ENCODE assay signal across 8 mouse cellular contexts in genomic region chr1:90974906-90975649, GRCm38 (mm10). TPM values are rescaled to one million over a fixed set of nuclear protein-coding genes. Genes with fewer than 3 reads are reported as not detected.
A peak's percentile ranks its signal among the peaks of the same experiment; 100 is the strongest.
DNase-seq lines count a peak whose midpoint lies in the region; ATAC-seq lines count a peak whose summit lies in the region.

No protein-coding gene starts in this region.

- intact Hi-C loops in heart, postnatal 14 days (cut with DNase I): loop anchor here (5.0 kb wide), 3 partner anchors 42 to 202 kb away; partner anchors contain the start of gene Ramp1

- H3K4me3 ChIP-seq in forebrain, embryonic 15.5 days: no peak overlapping the region
- no peak overlapping the region for H3K4me3 ChIP-seq in intestine, embryonic 15.5 days (replicated peaks)

- 8% methylated on average over 12 of the region's 12 CpGs for WGBS in forebrain, embryonic 15.5 days
- WGBS in intestine, embryonic 15.5 days: 47% methylated on average over 12 of the region's 12 CpGs

- H3K4me1 ChIP-seq in forebrain, embryonic 15.5 days: peaks cover 35% of the 10 kb centered on the region
- peaks cover 13% of the 10 kb centered on the region for H3K4me1 ChIP-seq in intestine, embryonic 15.5 days (replicated peaks)

- 0 out of 2 replicates have a peak, but pooled peaks cover 4% of the 10 kb centered on the region for H3K27me3 ChIP-seq in forebrain, embryonic 15.5 days
- no peaks in the 10 kb centered on the region for H3K27me3 ChIP-seq in intestine, embryonic 15.5 days (replicated peaks)

- no peaks in the 10 kb centered on the region for H3K9me3 ChIP-seq in forebrain, embryonic 15.5 days
- H3K9me3 ChIP-seq in intestine, embryonic 15.5 days: no peaks in the 10 kb centered on the region

- no peak overlapping the region for H3K27ac ChIP-seq in forebrain, embryonic 15.5 days (replicated peaks)
- H3K27ac ChIP-seq in intestine, embryonic 15.5 days: no peak overlapping the region

- peak; percentile 28 for DNase-seq in urinary bladder, adult 2 months (ENCODE audit: low spot score)
- DNase-seq in urinary bladder, postnatal 4 days (ENCODE audit: low spot score in 2 of 2): no peak
- peak; percentile 50 to 53 for DNase-seq in heart, postnatal 14 days
- DNase-seq in left cerebral cortex, adult 18-20 months (ENCODE audit: low spot score in 2 of 2): peak; percentile 62 to 65
- DNase-seq in mesoderm, embryonic 11.5 days (ENCODE audit: low read depth, low spot score): peak; percentile 83
- DNase-seq in skeletal muscle tissue, adult 2 months (ENCODE audit: low read depth, low spot score): peak; percentile 30

- H3K9ac ChIP-seq in forebrain, embryonic 15.5 days (replicated peaks): no peak overlapping the region
- H3K9ac ChIP-seq in intestine, embryonic 15.5 days: no peak overlapping the region

- peak; percentile 60 for ATAC-seq in forebrain, embryonic 15.5 days (replicated peaks)
- ATAC-seq in intestine, embryonic 15.5 days: no peak

- H3K36me3 ChIP-seq in forebrain, embryonic 15.5 days: no peaks in the 10 kb centered on the region
- no peaks in the 10 kb centered on the region for H3K36me3 ChIP-seq in intestine, embryonic 15.5 days

- H3K4me2 ChIP-seq in forebrain, embryonic 15.5 days (replicated peaks): peak overlapping the region; percentile 21; the same call in 1 of the 2 replicates
- no peak overlapping the region for H3K4me2 ChIP-seq in intestine, embryonic 15.5 days (replicated peaks)

RNA-seq across cellular contexts. Expression of gene Rab17, which starts 5.6 kb away (rescaled TPM):
- polyA plus RNA-seq in urinary bladder, adult 2 months (2012; rRNA removed): 4.2 and 6.0 TPM in 2 replicates
- 0.18 and 0.20 TPM in 2 replicates for polyA plus RNA-seq in forebrain, embryonic 15.5 days (2015; fragmentation: Nextera tagmentation; extraction: Ambion mirVana)
- total RNA-seq in heart, postnatal 14 days (2021): 1 to 10 TPM; 2.5 to 3.1 TPM
- not detected for total RNA-seq in left cerebral cortex, adult 18-20 months (2021)
- 35.2 and 41.0 TPM in 2 replicates for polyA plus RNA-seq in intestine, embryonic 15.5 days (2015; fragmentation: Nextera tagmentation; extraction: Ambion mirVana)

RNA-seq across cellular contexts. Expression of gene Prlh, which starts 22.2 kb away (rescaled TPM):
- not detected in 2 replicates for polyA plus RNA-seq in urinary bladder, adult 2 months (2012; rRNA removed)
- polyA plus RNA-seq in forebrain, embryonic 15.5 days (2015; fragmentation: Nextera tagmentation; extraction: Ambion mirVana): not detected in 2 replicates
- total RNA-seq in heart, postnatal 14 days (2021): not detected
- total RNA-seq in left cerebral cortex, adult 18-20 months (2021): not detected
- not detected in 2 replicates for polyA plus RNA-seq in intestine, embryonic 15.5 days (2015; fragmentation: Nextera tagmentation; extraction: Ambion mirVana)

RNA-seq across cellular contexts. Expression of gene Lrrfip1, which starts 23.5 kb away (rescaled TPM):
- 125 and 127 TPM in 2 replicates for polyA plus RNA-seq in urinary bladder, adult 2 months (2012; rRNA removed)
- 37.5 and 38.3 TPM in 2 replicates for polyA plus RNA-seq in forebrain, embryonic 15.5 days (2015; fragmentation: Nextera tagmentation; extraction: Ambion mirVana)
- total RNA-seq in heart, postnatal 14 days (2021): 100 to 1,000 TPM; 101 to 109 TPM
- 10 to 100 TPM; 71.0 to 74.6 TPM for total RNA-seq in left cerebral cortex, adult 18-20 months (2021)
- polyA plus RNA-seq in intestine, embryonic 15.5 days (2015; fragmentation: Nextera tagmentation; extraction: Ambion mirVana): 58.7 and 63.5 TPM in 2 replicates

Comparison
In these comparisons a context has a peak if more than half of its experiments do, and no peak if none do; other contexts are left out.
1. DNase-seq: peak in urinary bladder, adult 2 months (single experiment), heart, postnatal 14 days (2 of 2), left cerebral cortex, adult 18-20 months (2 of 2), mesoderm, embryonic 11.5 days (single experiment) and skeletal muscle tissue, adult 2 months (single experiment); none in urinary bladder, postnatal 4 days (0 of 2).